Mouse (Mus musculus) spleen, postnatal 36 days (tissue): ENCODE measurements around the gene Rtl6.

Experiments
- DNase-seq, 2 experiments: peaks; one replicate each; pipeline ENCODE4 v3.0.0; 2022; ENCODE audit warnings: low spot score in 2 of 2, mixed read lengths in 1 of 2

Gene Rtl6

DNA sequence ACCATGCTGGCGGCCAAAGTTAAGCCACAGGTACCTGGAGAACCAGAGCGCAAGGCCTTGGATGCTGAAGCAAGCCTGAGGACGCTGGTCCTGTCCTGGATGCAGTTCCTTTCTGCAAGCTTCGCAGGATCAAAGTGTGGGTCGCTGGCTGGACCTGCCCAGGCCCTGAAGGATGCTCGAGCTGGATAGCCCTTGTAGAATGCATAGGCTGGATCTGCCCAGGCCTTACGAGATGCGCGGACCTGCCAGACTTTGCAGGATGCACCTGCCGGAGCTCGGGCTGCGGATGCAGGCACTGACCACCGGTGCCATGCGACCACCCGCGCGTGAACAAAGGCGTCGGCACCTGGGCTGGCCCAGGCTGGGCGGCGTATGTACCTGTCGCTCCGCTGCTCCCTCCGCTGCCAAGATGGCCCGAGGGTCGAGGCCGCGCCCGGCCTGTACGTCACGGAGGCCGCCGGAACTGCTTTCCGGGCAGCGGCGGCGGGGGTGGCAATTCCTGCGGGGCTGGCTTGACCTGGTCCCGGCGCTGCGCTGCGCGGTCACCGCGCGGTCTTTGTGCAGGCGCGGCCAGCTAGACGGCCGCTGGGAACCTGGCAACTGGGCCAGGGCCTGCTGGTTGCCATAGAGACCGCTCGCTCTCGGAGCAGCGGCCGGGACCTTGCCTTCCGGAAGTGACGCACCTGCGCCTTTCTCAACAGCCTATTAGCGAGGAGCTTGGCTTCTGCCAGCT is at the start of gene Rtl6:
TSS of gene Rtl6 (minus strand) at position 635 of the 733 bp plus-strand sequence.
- DNase-seq, result peak; percentile 80

DNA sequence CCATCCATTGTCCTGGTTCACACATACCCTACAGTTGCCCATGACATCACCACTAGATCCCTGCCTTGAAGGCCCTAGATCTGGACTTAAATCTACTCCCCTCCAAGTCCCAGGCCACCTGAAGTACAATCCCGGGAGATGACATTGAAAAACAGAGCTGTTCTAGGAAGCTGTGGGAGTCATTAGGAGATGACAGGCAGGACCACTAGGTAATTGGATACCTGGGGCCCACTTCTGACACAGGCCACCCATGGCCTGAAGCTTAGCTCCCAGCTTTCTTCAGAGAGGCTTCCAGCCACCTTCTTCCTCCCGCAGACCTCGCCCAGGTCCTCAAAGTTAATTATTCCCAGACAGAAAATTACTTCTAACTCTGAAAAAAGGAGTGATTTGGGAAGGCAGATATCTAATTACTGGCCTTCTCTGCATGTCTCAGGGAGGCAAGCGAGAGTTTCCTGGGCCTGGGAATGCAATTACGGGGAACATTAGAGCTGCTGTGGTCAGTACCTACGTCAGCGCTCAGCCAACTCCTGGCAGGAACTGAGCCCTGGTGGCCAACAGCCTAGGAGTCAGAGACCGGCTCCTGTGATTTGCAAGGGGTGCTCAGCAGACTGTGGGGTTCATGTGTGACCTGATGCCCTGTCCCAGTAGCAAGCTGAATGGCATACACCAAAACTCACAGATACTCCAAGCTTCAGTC is 45.8 kb upstream of the Rtl6 start:
- DNase-seq, result no peak

DNA sequence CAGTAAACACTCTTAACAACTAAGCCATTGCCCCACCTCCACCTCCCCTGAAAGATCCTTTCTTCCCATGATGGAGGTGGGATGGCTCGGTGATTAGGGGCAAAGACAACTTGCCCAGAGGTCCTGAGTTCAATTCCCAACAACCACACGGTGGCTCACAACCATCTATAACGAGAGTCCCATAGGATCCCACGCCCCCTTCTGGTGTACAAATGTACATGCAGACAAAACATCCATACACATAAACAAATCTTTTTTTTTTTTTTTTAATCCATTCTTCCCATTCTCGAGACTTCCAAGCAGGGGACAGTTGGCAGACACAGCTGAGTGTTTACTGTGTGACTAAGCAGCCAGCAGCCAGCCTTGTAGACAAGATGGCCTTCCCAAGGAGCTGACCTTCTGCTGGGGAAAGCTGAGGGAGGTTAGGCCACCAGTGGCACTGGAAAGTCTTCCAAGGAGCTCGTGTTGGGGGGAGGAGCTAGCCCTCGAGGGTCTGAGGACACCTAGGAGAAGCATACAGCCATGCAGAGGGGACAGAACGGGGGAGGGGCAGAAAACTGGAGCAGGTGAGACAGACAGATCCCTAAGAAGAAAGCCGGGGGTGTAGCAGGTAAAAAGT is 43.5 kb upstream of the Rtl6 start:
- no peak for DNase-seq

DNA sequence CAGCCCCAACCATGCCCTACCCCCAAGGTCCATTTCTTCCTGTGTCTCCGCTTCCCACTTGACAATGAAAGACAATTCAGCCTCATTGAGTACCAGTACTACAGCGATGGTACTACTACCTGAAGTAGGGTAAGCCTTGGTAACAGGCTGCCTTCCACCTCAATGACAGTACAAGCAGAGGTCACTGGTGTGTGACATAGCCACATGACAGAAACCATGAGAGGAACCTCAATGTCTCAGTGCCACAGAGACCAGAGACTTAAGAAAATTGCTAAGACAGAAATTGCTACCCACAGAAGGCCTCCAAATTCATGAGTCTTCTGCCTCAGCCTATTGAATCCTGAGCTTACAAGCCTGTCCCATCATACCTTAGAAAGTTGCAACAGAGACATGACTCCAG is 41.3 kb upstream of the Rtl6 start:
- no peak for DNase-seq

DNA sequence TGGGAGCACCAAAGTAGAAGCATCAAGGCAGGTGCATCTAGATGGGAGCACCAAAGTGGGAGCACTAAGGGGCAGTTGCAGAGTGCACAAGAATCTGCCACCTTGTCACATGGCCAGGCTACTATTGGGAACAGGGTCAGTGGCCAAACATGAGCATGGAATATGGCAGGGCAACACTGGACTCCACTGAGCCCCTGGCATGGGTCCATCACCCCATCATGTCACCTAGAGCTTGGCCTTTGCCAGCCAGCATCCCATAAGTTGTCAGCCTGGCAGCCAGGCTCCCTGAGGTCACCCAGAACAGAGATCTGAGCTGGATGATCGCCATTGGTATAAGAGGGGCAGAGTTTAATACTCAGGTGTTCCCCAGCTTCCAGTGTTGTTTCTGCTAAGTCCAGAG is 40.2 kb upstream of the Rtl6 start:
- DNase-seq, result no peak

DNA sequence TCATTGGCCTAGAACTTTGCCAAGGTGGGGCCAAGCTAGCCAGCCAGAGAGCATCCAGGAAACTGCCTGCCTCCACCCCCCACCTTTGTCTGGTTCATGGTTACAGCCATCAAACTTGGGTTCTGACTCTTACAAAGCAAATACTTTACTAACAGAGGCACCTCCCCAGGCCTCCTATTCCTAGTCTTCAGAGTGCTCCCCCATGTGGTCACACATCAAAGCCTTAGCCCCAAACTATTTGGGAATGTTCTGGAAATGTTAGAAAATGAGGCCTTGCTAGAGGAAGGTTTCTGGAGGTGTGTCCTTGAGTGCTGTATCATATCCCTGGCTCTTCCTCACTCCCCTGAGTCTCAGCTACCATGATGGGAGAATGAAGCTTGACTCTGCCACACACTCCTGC is 39.4 kb upstream of the Rtl6 start:
- DNase-seq, result no peak

DNA sequence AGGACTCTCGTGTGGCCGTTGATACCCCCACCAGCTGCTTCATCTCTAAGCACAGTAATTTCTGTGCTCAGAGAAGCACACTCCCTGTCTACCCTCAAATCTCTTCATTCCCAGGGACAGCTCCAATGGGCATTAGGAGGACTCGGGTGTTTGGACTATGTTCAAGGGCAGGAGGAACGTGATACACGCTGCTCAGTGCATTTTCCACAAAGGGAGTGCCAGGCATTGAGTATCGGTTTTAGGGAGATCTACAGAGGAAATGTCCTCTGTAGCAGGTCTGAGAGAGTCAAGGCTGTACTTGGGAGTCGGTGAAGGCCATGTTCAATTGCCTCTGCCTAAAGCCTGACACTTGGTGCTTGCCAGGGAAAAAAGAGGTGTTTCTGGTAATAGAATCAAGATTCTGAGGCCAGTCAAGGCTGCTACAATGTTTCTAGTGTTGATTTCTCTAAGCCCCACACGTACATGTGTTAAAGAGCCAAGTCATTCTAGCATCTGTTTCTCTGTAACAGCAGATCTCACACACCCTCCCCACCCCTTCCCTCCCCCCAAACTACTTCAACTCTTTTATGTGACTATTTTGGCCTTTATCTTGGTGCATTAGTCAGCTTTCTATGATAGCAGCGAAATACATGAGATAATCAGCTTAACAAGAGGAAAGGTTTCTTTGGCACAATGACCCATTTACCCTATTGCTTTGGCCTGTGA is 37.8 kb upstream of the Rtl6 start:
- no peak for DNase-seq

DNA sequence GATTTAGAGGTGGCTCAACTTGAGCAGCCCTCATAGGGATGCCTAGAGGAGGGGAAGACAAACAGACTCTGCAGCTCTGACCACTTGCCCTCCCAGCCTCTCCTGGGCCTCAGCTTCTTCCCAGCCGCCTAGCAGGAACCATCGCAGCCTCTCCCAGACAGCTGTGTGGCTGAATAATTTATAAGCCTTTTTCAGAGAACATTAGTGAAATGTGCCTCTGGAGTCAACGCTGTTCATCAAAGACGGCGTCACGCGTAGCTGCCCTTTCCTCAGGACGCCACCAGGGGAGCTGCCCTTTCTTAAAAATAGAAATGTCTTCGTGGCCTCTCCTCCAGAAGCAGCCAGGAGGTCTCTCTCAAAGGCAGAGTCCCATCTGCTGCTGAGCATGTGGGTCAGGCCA is 35.9 kb upstream of the Rtl6 start:
- DNase-seq, result no peak

DNA sequence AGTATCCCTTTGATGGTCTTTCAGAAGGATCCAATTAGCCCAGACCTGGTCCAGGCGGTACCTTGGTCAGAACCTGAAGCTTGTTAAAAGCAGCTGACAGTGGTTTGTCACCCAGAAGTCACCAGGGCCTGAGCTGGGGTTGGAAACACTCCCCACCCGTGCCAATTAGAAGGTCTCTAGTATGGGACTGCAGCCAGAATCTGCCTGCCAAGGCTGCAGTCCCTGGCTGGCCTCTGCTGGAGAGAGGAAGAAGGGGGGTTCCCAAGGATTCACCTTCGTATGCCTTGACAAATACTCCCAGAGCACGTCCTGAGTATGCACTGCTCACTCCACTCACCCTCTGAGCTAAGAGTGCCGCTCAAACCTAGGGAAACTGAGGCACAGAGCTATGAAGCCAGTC is 34.6 kb upstream of the Rtl6 start:
- DNase-seq, result no peak

DNA sequence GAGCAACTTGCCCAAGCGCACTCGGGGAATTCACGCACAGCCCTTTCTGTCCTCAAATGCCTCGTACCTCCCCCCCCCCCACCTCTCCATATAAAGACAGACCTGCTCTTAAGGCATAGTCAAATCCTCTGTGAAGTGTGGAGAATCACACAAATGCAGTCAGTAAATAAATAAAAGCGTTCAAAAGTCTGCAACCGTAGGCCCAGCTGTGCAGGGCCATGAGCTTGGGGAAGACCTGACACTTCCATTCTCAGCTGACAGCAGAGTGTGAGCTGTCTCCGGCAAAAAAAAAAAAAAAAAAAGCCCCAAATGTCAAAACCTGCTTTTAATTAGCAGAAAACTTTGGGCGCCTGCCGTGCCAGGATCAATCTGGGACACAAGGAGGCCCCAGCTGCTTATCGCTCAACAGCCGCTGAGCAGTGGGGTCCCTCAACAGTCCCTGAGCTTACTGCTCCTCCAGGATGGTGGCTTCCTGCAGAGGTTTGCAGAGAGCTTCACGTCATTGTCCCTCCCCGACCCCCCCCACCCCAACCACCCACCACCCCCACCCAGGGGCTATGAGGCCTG is 34.0 kb upstream of the Rtl6 start:
- DNase-seq, result no peak

DNA sequence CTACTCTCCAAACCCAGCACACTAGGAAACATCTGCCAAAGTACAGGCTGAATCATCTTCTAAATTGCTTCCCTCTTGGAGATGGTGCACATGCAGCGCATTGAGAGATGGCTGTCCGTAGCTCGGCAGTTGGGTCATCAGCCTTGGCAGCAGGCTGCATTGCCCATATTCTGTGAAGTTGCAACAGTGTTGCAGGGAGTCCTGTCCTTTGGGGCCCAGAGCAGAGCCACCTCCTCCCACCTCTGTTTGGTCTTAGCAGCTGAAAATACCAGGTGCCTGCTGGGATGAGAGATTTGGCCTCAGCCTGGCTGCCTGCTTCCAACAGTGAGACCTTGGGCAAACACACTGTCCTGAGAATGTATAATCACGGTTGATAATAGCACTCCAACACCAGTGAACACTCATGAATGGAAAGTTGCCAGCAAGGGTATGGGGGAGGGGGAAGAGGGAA is 30.8 kb upstream of the Rtl6 start:
- DNase-seq, result no peak

DNA sequence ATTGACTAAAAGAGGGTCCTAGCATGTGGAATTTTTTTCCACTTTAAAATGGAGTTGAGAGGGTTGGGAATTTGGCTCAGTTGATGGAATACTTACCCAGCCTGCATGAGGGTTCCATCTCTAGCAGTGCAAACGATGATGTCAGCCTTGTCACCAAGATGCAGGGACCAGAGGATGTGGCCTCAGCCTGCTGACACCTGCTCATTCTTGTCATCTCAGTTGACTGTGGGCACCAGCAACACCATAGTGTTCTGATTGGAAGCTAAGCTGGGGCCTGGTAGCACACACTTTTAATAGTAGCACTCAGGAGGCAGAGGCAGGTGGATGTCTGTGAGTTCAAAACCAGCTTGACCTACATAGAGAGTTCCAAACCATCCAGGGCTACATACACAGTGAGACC is 21.0 kb upstream of the Rtl6 start:
- DNase-seq, result no peak

DNA sequence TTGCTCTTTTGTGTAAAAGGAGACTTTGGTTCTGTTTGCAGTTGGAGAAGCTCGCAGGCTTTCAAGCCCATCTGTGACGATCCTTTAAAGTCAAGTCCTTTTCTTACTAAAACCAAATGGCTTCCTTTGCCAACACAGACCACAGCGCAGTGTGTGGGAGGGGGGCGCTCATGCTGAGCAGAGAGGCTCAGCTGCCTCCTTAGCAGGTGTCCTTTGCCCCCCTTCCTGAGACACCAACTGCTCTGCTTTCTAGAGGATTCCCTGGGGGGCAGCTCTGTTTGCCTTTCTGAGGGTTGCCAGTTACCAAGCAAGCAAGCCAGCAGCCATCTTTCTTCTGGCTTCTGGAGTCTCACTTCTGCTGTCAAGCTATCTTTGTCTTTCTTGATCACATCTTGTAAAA is 19.4 kb upstream of the Rtl6 start:
- DNase-seq, result peak; percentile 83 to 85

DNA sequence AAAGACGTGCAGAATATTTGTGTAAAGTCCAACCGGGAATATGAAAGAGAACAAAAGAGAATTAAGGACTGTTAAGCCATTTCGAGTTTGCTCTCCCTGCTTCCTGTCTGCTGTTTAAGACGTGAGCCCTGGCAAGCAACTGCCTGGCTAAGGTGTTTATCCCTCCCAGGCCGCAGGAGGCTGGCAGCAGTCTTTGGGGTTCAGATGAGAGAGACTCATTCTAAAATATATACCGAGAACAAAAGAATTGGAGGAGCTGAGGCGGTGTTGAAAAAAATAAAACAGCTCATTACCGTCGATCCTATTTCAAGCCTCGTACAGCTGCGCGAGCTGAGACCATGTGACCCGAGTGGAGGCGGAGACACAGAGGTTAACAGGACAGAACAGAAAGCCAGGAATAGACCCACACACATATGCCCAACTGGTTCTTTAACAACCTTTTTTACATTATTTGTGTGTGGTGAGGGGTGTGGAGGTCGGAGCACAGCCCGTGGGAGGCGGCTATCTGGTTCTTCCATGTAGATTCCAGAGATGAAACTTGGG is 9.0 kb upstream of the Rtl6 start:
- DNase-seq, result no peak

DNA sequence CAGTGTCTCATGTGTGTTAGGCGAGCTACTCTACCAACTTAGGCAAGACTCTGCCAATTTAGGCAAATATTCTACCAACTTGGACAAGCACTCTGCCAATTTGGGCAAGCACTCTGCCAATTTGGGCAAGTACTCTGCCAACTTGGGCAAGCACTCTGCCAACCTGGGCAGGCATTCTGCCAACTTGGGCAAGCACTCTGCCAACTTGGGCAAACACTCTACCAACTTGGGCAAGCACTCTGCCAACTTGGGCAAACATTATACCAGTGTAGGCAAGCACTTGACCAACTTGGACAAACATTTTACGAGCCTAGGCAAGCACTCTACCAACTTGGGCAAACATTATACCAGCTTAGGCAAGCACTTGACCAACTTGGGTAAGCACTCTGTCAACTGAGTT is 3.9 kb upstream of the Rtl6 start:
- no peak for DNase-seq

DNA sequence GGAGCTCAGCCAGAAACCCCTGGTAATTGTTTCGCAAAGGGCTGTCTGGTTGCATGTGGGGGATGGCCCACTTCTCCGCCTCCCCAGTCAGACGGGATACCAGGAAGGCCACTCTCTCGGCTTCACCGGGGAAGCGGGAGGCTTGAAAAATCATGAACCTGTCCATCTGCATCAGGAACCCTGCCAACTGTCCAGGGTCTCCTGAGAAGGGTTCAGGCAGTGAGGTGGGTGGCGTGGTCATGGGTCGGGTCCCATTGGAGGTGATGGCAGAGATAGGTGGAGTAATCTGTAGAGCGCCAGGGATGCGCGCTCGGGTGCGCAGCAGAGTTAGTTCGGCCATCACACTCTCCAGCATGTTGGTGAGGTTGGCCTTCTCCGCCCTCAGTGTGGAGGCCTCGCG is 949 bp downstream of the Rtl6 start:
- DNase-seq, result no peak

DNA sequence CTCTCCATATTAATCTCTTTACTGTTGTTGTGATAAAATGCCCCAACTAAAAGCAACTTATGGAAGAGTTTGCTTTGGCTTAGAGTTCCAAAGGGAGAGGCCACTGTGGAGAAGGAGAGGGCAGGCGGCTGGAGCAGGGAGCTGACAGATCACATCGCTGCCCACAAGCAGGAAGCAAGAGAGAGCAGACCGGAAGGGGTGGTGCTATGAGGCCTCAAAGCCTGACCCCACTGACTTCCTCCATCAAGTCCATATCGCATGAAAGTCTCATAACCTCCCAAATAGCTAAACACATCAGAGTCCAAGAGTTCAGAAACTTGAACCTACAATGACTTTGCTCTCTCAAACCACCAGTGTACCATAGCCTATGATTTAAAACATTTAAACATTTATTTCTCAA is 6.6 kb downstream of the Rtl6 start:
- no peak for DNase-seq

DNA sequence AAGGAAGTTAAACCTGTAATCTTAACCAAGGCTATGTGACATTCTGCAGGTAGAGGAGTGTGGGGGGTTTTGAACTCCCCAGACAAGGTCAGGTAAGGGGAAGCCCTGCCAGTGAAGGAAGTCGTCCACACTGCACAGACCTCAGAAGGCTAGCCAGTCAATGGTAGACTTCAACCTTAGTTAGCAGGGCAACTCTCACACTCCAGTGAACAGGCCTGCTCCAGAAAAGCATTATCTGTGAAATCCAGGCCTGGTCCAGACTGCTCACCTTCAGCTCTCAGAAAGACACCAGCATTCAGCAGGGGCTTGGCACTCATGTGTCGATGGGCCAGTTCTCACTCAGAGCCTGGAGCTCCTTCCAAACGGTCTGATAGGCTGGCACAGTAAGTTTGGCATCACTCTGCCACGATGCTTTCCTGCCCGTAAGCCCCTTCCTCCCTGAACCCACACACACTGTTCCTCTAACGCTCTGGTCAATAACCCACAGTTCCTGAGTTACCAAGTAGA is 8.3 kb downstream of the Rtl6 start:
- no peak for DNase-seq

DNA sequence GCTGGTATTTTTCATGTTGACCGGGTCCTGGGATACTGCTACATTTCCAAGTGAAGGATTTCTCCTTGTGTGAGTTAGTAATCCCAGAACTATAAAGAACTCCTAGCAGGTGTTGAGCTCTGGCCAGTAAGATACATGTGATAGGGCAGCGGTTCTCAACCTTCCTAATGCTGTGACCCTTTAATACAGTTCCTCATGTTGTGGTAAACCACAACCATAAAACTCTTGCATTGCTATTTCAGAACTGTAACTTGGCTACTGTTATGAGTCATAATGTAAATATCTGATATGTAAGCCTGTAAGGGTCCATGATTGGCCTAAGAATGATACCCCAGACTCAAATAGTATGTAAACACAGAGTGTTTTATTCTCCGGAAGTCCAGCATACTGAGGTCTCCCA is 11.6 kb downstream of the Rtl6 start:
- no peak for DNase-seq

DNA sequence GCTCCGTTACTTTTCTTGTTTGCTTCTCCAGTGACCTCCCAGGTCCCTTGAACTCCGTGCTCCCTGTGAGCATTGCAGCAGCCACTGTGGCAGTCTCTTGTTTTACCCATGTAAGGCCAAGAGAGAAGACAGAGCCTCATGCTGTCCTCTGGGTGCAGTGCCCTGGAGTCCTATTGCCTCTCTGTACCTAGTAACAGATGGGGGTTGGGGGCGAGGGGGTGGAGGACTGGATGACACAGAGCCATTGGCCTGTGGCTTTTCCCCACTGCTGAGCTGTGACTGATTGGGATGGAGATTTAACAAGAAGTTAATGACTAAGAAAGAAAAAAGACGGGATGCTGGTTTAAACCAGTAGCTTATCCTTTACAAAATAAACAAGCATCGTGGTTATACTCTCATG is 16.4 kb downstream of the Rtl6 start:
- no peak for DNase-seq

DNA sequence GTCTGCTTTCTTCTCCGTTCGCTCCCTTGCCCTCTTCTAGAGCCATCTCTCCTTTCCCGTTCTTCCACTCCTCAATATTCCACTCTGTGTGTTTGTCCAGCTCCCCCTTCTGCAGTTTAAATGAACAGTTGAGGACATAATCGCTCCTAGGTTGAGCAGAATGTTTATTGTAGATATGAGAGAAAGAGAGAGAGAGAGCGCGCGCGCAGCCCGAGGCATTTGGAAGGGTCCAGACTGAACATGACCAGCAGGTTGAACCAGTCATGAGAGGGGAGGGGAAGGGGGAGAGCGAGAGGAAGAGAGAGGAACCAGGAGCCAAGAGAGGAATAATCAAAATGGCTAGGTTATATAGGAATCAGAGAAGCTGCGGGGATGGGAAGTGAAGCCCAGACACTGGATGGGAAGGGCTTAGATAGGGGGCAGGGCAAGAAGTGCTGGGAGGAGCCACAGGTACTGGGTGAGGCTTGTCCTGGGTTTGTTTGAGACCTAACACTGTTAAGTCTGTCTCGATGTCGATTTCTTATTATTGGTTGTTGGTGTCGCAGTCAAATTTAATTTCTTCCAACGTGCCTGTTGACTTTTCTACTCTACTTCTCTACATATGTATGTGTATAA is 18.5 kb downstream of the Rtl6 start:
- DNase-seq, result no peak
